Mouse (Mus musculus): ENCODE data around the gene Tedc2. TPM values are rescaled to one million over a fixed set of nuclear protein-coding genes. Genes with fewer than 3 reads are reported as not detected.

Tedc2 gene
- total and polyA plus RNA-seq, 3 experiments: 11.8 to 14.5 (median 14.1) TPM

GRCm38 (mm10) chr17:24173423-24173822, 47.2 kb downstream of the Tedc2 start:
- no peaks in the 10 kb centered on the region for H3K9me3 ChIP-seq (replicated peaks; ENCODE audit: low read length)
- peaks cover 6% of the 10 kb centered on the region for H3K79me2 ChIP-seq (replicated peaks; ENCODE audit: control insufficient read depth, extremely low read depth, insufficient read depth, poor library complexity, severe bottlenecking)
- peak; percentile 71 for DNase-seq (ENCODE audit: extremely low read depth)
- no peak overlapping the region for H3K4me2 ChIP-seq (ENCODE audit: insufficient read depth, low read depth, poor library complexity, severe bottlenecking)
- dilution Hi-C loops (cut with MboI; ENCODE audit: extremely low pct_ligation_motif_present, extremely low pct_unique_long_range_greater_than_20kb, low sequenced_read_pairs): no loop called here
- H3K27me3 ChIP-seq (replicated peaks): no peaks in the 10 kb centered on the region
- no peaks in the 10 kb centered on the region for H3K36me3 ChIP-seq (replicated peaks in 1 of 2; ENCODE audit: control insufficient read depth in 1 of 2, insufficient read depth in 1 of 2, low read length in 1 of 2)
- no peak overlapping the region for H3K4me3 ChIP-seq (replicated peaks in 1 of 3; ENCODE audit: low read depth in 2 of 3, low read length in 2 of 3, poor library complexity in 1 of 3)
- TF ChIP-seq SIN3A (IDR thresholded peaks at IDR 0.05; ENCODE audit: low read length) (no peak), MAZ (IDR thresholded peaks at IDR 0.05; ENCODE audit: low read depth, low read length) (no peak), MAX (IDR thresholded peaks at IDR 0.05; ENCODE audit: low read length) (no peak), JUND (conservative IDR thresholded peaks at IDR 0.05; ENCODE audit: low read depth, low read length) (no peak), ZNF384 (IDR thresholded peaks at IDR 0.05; ENCODE audit: low read depth, low read length) (no peak), CTCF (conservative IDR thresholded peaks at IDR 0.05 in 1 of 2, IDR thresholded peaks at IDR 0.05 in 1 of 2; ENCODE audit: low read depth in 2 of 2, low read length in 2 of 2) (peak; percentile 91 to 93), SMC3 (IDR thresholded peaks at IDR 0.05; ENCODE audit: low read depth, low read length) (peak; percentile 75), ETS1 (conservative IDR thresholded peaks at IDR 0.05; ENCODE audit: low read depth, low read length) (no peak), RAD21 (IDR thresholded peaks at IDR 0.05; ENCODE audit: low read depth, low read length) (peak; percentile 84)
- H3K4me1 ChIP-seq (ENCODE audit: control insufficient read depth in 1 of 2, insufficient read depth in 2 of 2): peaks cover 13 to 33% of the 10 kb centered on the region in 2 experiments
- no peak overlapping the region for H3K9ac ChIP-seq (ENCODE audit: insufficient read depth, low read depth)
- in situ Hi-C loops (cut with MboI; ENCODE audit: low pct_ligation_motif_present, low pct_unique_long_range_greater_than_20kb, low sequenced_read_pairs): no loop called here
- no peak overlapping the region for H3K27ac ChIP-seq (ENCODE audit: insufficient read depth, low read depth)

- Histone ChIP-seq H3K9me3 (replicated peaks; ENCODE audit: low read length) (no peaks in the 10 kb centered on the region), H3K79me2 (replicated peaks; ENCODE audit: control insufficient read depth, extremely low read depth, insufficient read depth, poor library complexity, severe bottlenecking) (peaks cover 22% of the 10 kb centered on the region), H3K36me3 (replicated peaks in 1 of 2; ENCODE audit: control insufficient read depth in 1 of 2, insufficient read depth in 1 of 2, low read length in 1 of 2) (peaks cover 10 to 13% of the 10 kb centered on the region in 2 experiments), H3K4me1 (ENCODE audit: control insufficient read depth in 1 of 2, insufficient read depth in 2 of 2) (peaks cover 17 to 47% of the 10 kb centered on the region in 2 experiments), H3K27me3 (replicated peaks) (no peaks in the 10 kb centered on the region), H3K4me3 (replicated peaks in 1 of 3; ENCODE audit: low read depth in 2 of 3, low read length in 2 of 3, poor library complexity in 1 of 3) (no peak overlapping the region), H3K27ac (ENCODE audit: insufficient read depth, low read depth) (no peak overlapping the region), H3K4me2 (ENCODE audit: insufficient read depth, low read depth, poor library complexity, severe bottlenecking) (no peak overlapping the region), H3K9ac (ENCODE audit: insufficient read depth, low read depth) (no peak overlapping the region)
- in situ Hi-C loops (cut with MboI; ENCODE audit: low pct_ligation_motif_present, low pct_unique_long_range_greater_than_20kb, low sequenced_read_pairs) (no loop called here), dilution Hi-C loops (cut with MboI; ENCODE audit: extremely low pct_ligation_motif_present, extremely low pct_unique_long_range_greater_than_20kb, low sequenced_read_pairs) (no loop called here)
- TF ChIP-seq TBP (conservative IDR thresholded peaks at IDR 0.05; ENCODE audit: low read depth, low read length) (no peak), SIN3A (IDR thresholded peaks at IDR 0.05; ENCODE audit: low read length) (no peak), MAFK (IDR thresholded peaks at IDR 0.05; ENCODE audit: insufficient replicate concordance, low read length) (no peak), POLR2A (IDR thresholded peaks at IDR 0.05; ENCODE audit: low read depth, low read length) (no peak), ZKSCAN1 (IDR thresholded peaks at IDR 0.05; ENCODE audit: borderline replicate concordance, low read depth, low read length) (no peak), ETS1 (conservative IDR thresholded peaks at IDR 0.05; ENCODE audit: low read depth, low read length) (0 out of 2 replicates have a peak, but pooled peaks have one; percentile 23), IRF4 (IDR thresholded peaks at IDR 0.05; ENCODE audit: low read depth, low read length) (no peak; the same call in 1 of the 2 replicates), UBTF (IDR thresholded peaks at IDR 0.05; ENCODE audit: low read depth, low read length) (no peak), MEF2A (IDR thresholded peaks at IDR 0.05; ENCODE audit: borderline replicate concordance, low read depth, low read length) (no peak), MXI1 (IDR thresholded peaks at IDR 0.05; ENCODE audit: low read depth, low read length) (no peak), CHD1 (IDR thresholded peaks at IDR 0.05; ENCODE audit: low read depth, low read length) (no peak), KAT2A (IDR thresholded peaks at IDR 0.05; ENCODE audit: insufficient replicate concordance, low read length) (no peak), ELF1 (IDR thresholded peaks at IDR 0.05; ENCODE audit: low read depth, low read length) (no peak), BHLHE40 (IDR thresholded peaks at IDR 0.05; ENCODE audit: low read depth, low read length) (no peak), MAZ (IDR thresholded peaks at IDR 0.05; ENCODE audit: low read depth, low read length) (no peak), SMC3 (IDR thresholded peaks at IDR 0.05; ENCODE audit: low read depth, low read length) (no peak), TCF12 (IDR thresholded peaks at IDR 0.05; ENCODE audit: low read depth, low read length) (peak; percentile 18; the same call in 1 of the 2 replicates)
- peak; percentile 50 for DNase-seq (ENCODE audit: extremely low read depth)
Observed at GRCm38 (mm10) chr17:24171738-24172137, 48.9 kb downstream of the Tedc2 start.

All from CH12.LX (cell line).